Mouse (Mus musculus): ENCODE measurements around the gene Ripor2.
A peak's percentile ranks its signal among the peaks of the same experiment; 100 is the strongest.

Ripor2 gene

DNA sequence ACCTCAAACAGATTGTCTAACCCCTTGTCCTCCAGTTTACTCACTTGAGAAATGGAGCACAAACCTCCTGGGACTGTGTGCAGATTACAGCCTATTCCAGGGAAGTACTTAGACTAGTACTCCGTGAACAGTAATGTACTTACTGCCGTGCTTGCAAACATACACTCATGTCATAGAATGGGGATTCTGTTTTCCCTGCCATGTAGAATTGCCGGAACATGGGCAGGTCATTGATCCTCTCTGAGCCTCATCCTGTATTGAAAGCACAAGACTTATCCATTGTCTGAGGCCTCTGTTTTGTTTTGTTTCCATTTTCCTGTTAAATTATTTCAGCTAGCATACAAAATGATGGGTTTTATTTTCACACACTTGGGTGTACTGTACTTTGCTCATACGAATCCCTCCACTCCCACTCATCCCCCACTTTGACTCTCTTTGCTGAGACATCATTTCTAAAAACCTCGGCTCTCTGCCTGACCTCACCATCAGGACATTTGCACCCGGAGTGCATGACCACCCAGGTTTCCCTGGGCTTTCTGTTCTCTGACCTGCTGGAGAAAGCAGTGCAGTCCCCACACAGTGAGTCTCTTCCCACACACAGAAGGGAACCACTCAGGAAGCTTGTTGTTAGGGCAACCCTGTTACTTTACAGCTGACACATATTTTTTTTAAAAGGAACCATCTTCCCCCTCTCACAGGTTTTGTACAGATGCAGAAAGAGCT is 35.2 kb downstream of the Ripor2 start:
- no peak for DNase-seq (ENCODE audit: low read depth)

DNA sequence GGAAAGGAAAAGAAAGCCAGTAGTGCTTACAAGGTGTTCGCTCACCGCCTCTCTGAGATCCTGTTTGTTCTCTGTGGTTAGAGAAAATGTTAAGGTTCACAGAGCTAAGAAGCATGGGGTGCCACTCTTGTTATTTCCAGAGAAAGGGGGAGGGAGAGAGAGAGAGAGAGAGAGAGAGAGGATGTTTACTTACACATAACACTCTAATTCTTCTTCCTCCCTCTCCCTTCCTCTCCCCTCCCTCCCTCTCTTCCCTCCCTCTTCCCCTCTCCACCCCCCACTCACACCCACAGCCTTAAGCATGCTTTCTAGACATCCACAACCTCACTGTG is 35.8 kb downstream of the Ripor2 start:
- peak; percentile 87 for DNase-seq (ENCODE audit: low read depth)

DNA sequence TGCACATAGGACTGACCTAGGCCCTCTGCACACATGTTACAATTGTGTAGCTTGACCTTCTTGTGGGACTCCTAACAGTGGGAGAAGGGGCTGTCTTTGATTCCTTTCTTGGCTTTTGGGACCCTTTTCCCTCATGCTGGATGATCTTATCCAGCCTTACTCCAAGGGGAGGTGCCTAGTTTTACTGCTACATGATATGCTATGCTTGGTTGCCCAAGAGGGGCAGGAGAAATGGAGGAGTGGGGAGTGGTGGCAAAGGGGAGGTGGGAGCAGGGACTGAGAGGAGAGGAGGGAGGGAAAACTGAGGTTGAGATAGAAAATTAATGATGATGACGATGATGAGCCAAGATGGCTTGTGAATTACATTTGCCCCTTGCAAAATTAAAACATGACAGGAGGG is 37.7 kb downstream of the Ripor2 start:
- no peak for DNase-seq (ENCODE audit: low read depth)

DNA sequence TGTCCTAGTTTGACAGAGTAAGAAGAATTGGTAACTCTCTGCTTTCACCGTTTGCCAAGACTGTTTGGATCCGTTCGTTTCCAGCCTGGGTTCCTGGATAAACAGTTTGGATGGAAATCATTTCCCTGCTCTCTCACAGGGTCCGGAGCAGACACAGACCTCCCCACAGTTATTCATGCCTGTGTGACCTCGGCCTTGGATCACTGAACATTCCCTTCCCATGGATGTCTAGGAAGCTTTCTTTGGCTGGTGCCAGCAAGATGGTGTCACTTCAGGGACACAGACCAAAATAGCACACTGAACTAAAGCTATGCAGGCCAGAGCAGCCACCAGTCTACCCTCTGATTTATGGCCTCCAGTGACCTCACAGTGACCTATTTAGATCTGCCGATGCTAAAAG is 38.5 kb downstream of the Ripor2 start:
- DNase-seq (ENCODE audit: low read depth): no peak

DNA sequence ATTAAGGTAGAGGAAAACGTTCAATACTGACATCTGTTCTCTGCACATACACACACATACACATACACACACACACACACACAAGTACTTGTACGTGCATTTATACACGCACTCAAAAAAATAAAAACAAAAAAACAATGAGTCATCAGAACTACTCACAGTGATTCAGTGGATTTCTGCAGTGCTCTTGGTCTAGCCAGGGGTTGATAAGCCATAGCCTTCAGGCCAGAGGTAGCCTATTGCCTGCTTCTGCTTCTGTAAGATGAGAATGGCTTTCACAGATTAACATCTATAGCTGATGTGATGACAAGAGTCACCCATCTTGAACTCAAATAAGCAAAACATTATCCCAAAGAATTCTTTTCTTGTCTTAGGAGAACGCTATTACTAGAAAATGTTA is 41.6 kb downstream of the Ripor2 start:
- DNase-seq (ENCODE audit: low read depth): no peak

DNA sequence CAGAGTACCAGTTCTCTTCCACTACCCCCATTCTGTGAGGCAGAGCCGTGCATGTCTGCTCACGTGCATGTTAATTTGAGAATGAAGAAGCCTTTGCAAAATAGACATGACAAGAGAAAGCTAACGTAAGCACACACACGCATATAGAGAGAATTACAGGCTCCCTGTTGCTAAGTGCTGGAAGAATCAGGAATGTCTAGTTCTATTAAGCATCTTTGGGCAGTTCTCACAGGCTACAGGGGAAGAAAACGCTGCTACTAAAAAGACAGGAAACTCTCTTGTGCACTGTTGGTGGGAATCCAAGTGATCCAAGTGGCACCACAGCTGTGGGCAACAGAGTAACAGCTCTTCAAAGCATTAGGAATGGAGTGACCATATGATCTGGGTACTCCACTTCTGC is 43.1 kb downstream of the Ripor2 start:
- no peak for DNase-seq (ENCODE audit: low read depth)

DNA sequence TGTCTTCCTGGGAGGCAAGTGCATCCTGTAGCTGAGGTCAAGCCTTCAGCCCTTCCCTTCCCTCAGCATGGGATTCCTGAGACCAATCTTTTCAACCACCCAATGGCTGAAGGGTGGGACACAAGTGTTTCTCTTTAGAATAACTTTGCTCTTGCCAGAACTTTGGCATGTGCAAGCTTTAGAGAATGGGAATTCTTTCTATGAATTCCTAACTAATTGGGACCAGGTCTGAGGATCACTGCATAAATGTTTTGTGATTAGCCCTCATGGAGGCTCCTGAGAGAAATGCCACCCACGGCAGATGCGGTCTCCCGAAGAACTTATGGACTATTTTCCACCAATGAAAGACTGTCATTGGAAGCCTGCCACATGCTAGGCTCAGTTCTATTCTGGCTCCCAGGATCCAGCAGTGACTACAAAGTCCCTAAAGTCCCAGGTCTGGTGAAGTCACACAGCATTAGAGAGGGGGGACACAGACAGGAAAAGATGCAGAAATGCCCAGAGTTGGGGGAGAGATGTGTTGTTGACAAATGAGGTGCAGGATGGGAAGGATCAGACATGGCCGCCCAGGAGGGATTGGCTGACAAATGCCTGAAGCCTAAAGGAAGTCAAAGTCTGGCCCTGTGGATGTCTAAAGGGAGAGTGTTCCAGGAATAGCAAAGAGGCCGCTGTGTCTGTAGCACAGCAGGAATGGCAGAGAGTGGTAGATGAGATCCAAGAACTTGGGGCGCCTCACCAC is 44.9 kb downstream of the Ripor2 start:
- no peak for DNase-seq (ENCODE audit: low read depth)

DNA sequence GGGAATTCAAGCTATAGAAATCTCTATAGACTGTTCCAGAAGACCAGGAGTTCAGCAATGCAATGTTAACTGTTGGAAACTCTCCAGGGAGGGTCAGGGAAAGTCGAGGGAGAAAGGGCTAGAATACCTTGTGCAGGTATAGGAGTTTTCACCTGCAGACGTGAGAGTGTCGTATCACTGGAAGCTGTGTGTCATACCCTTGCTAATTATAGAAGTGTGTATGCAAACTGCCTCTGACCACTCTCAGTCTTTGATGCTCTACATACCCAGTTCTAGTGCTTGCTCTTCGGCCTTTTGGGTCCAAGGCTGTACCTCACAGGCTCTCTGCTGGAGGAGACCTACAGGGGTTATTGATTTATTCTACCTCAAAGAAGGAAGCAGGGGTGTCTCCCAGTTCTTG is 46.2 kb downstream of the Ripor2 start:
- no peak for DNase-seq (ENCODE audit: low read depth)

DNA sequence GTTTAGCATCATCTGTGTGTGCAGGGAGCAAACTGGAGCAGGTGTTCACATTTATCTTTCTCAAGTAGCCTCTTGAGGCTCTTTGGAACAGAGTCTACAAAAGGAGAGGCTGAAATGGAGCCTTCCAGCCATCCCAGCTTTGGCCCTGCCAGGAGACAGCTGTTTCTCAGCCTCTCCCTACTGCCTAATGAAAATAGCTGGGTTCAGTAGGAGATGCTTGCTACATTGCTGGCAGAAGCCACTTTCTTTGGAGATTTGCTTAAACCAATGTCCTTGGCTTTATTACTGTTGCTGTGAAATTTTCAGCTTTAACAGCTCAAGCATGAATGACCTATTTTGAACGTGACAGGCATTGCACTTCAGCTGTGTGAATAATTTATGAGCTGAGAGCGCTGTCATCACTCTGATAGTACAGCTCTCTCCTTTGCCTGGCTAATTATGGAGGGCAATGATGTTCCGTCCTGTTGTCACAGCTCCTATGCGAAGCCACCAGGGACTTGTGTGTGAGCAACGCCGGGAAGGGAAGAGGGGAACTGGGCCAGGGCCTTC is 47.2 kb downstream of the Ripor2 start:
- no peak for DNase-seq (ENCODE audit: low read depth)

DNA sequence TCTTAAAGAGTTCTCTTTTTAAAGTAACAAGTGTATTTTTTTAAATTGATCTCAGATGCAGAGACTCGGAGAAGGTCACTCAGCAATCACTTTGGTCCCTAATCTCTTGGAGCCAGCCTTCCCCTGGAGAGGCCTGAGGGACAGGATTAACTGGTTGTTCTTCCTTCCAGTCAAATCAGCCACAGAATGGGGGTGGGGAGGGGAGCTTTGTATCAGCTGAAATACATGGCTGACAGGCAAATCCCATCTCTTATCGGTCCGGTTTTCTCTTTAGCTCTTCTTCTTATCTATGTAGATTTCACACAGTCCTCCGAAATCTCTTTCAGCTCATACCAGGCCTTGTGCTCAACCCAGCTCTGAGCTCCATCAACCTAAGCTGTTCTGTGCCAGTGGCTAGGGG is 48.4 kb downstream of the Ripor2 start:
- DNase-seq (ENCODE audit: low read depth): no peak

DNA sequence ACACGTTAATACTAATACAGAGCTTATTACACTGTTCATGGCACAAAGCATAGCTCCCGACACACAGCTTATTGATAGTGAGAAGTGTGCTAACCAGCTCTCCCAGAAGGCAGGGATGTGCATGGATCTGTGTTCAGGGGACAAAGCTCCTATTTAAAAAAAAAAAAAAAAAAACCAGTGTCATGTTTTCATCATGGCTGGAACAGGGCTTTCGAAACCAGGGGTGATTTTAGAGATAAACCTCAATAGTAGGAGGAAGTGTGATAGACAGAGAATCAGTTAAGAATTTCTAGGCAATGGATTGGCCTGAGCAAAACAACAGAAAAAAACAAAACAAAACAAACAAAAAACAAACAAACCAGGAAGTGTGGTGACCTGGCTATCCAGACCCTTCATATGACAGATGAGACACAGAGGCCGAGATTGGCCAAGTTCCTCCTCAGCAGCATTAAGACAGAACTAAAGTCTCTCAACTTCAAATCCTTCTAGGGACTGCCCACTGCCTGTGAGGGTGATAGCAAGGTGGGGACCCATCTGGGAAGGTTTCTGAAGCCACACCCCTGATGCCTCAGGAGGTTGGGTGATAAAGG is 51.1 kb downstream of the Ripor2 start:
- DNase-seq (ENCODE audit: low read depth): peak; percentile 59

DNA sequence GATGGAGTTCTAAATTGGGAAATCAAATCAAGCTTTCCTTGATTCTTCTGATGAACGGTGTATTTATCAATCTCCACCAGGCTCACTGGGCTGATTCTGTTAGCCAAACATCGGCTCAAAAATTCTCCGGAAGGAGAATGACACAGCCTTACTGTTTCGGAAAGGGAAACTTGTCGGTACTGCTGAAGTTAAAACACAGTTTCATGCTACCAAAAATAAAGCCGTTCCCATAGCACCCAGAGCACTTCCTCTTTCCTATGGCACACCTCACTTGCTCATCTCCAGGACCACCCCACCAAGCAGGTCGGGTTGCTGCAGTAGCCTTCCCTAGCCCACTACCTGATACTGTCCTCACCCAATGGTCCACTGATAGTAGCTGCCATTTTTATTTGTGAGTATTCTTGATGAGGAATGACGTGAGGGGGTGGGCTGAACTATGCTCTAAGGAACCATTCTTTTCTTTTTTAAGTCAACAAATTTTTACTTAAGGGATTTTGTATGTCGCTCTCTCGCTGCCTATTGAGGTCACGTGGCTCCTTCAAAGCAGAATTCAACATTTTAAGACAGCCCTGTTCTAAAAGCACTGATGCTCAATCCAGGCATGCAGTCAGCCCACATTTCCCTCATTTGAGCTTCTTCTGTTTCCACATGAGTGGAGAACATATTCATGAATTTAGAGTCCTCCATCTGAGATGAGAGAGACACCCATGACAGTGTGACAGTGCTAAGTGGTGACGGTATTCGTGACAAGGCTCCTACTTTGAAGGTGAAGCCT is 52.5 kb downstream of the Ripor2 start:
- peak; percentile 62 for DNase-seq (ENCODE audit: low read depth)

DNA sequence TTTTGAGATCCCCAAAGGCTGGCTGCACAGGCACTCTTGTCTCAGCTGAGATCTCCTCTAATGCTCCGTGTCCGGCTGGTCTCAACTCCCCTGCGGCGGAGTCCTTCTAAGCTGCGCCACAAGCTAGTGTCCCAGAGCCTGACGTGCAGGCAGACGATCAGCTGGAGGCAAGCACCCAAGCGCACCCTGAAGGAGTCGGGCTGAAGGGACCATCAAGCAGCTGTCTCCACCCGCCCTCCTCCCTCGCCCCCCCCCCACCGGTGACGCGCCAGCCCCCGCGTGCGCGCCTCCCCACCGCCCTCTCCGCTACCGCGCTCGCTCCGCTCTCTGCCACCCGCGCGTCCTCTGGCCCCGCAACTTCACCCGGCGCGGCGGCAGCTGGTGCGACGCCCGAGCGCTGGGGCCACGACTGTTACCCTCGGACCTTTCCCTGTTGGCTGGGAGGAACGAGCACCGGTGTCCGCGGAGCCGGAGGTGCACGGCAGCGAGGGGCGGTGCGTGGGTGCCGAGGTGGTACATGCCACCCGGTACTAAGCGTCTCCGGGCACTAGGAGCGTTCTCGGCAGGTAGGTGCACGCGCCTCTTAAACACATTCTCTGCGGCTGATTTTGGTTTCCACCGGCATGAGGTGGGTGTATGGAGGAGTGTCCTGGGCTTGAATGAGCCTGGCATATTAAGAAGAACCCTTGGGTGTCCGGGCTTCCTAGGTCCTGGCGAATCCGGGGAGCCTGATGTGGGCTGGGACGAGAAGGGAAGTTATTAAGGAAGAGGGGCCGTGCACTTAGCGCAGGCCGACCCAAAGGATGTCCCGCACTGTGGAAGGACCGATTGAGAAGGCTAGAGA is 56.6 kb downstream of the Ripor2 start:
- peak; percentile 80 for DNase-seq (ENCODE audit: low read depth)

DNA sequence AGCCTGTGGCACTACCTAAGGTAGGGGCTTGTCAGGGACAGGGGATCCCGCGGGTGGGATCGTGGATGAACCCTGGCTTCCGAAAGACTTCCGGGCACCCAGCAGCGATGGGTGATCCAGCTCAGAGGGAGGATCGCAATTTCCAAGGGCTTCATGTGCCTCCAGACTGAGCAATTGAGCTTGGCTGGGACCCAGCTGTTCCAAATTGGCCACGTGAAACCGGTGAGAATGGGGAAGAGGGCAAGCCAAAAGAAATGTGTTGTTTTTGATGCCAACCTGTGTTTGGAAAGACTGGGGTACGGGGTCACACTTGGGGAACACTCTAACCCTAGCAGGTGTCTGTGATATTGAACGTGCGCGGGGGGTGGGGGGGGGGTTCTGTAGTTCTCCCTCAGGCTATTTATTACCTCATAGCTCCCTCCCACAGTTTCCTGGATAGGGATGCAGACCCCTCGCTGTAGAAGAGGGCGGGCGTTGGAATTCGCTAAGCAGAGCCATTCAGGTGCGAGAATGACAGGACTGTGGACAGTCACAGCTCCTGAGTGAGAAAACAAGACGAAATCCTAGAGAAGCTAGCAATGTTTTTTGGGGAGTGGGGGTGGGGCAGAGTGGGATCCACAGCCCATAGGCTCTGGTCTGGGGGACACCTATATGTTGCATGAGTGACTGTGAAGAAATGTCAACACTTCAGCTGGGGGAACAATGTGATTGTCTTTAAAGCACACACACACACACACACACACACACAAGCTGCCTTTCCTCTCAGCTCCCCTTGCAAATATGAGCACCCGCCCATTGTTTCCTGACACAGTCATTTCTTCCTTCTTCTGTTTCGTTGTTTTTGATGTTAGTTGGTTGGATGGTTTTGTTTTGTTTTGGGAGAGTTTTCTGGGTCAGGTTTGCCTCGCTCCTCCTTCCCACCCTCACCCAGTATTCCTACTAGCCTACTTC is 57.5 kb downstream of the Ripor2 start:
- peak; percentile 90 for DNase-seq (ENCODE audit: low read depth)

DNA sequence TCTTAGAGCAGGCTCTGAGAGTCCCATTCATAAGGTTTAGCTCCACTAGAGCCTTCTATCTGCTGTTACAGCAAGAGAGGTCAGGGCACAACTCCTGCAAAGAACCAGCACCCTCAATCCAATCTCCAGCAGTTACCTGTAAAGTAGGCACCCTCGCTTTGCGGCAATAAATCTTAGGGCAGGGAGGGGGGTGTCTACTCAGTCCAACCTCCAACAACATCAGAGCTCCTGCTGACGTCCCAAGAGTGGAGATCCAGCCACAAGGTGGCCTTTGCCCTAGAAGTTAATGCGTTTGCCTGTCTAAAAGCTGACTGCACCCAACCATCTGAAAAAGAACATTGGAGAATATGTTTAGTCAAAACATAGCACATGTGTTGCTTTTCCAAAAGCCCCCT is 58.2 kb downstream of the Ripor2 start:
- no peak for DNase-seq (ENCODE audit: low read depth)

DNA sequence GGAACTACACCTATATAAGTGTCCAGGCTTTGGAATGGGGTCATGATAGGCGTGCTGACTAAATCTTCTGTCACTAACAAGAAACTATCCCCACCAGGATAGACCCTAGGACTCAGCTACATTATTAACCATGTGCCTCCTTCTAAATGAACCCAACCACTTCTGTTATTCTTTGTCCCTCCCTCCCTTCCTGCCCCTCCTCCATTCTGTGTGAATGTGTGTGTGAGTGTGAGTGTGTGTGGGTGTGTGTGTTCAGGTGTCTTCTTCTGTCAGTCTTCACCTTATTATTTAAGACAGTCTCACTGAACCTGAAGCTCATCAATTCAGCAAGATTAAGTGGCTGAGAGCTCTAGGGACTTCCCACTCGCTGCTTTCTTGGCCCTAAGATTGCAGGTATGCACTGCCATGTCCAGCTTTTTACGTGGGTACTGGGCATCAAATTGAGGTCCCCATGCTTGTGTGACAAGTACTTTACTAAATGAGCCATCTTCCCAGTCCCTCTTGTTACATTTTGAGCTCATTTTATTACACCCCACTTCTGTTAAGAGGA is 58.9 kb downstream of the Ripor2 start:
- DNase-seq (ENCODE audit: low read depth): peak; percentile 60

DNA sequence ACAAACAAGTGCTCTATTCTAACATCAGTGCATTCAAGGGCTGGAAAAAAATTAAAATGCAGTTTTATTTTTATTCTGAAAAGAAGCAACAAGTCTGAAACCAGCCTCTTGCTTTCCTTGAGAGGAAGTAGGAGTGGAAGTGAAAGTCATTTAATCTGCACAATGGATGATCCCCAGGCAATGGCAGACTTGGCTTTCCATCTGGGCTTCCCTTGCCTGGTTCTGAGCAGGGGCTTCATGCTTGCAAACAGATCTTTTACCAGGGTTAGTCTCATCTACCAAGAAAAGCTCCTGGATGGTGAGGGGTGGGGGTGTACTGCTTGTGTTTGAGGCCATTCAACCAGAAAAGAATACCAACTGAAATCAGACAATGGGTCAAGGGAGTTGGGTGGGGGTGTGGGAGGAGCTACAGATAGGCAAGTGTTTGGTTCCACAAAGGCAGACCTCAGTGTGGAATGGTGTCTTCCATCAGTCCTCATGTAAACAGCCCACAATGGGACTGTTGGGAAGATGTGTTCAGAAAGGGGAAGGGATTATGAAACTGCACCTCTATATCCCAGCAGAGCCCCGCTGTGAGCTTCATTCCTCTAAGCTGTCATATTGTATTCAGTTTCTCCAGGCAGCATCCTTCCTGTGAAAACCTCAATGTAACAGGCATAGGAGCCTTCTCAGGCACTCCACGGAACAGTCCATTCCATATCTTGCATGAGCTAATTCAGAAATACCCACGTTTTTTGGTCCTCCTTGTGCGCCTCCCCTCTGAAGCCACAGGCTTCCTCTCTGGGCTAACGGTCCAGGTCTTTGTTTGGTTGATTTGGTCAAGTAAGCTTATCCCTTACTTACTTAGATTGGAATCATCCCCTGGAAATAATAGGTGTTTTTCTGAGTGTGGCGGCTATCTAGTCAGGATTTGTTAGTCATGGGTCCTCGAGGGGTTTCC is 59.8 kb downstream of the Ripor2 start:
- DNase-seq (ENCODE audit: low read depth): peak; percentile 48

DNA sequence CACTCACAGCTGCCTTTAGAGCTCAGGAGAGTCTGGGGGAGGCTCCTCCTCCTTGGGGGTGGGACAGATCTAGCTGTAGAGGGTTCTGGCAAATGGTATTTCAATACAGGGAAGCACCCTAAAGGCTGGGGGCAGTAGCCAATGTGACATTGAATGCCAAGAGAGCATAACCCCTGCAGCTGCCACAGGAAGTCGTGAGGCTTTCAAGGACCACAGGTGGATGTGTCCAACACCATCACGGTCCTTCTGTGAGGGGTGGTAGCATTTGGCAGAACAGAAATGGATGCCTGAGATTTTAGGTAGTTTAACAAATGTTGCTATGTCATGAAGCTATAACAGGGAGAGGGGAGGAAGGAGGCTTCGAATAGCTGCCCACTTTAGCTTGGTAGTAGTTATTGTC is 63.2 kb downstream of the Ripor2 start:
- no peak for DNase-seq (ENCODE audit: low read depth)

DNA sequence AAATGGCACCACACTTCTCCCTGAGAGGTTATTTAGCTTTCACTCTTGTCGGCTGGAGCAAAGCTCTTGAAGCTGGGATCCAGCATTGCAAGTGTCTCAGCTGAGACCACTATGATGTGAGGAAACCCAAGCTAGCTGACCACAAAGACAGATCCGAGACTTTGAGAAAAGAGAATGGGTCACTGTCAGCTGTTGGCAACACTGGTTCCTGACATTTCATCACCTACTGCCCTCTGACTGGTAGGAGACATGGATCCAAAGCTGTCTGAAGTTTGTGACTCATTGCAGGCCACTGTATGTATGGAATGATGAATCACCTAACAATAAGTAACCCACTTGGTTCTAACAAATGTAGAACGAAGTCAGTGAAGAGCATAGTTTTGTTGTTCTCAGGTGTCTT is 64.3 kb downstream of the Ripor2 start:
- no peak for DNase-seq (ENCODE audit: low read depth)

Data from induced T-regulatory cell, adult 2 months (primary cell).